Mouse (Mus musculus) heart, postnatal 4 days (tissue): ENCODE data around the gene 1700123L14Rik. TPM values are rescaled to one million over a fixed set of nuclear protein-coding genes. Genes with fewer than 3 reads are reported as not detected.
"Not testable (repeated sequence)": the region's sequence is repeated elsewhere in the genome, so short reads cannot be mapped to it uniquely, and the experiment has no call there.

ENCODE experiments used
- DNase-seq: peaks from one replicate; pipeline ENCODE4 v3.0.0; 2021
- total RNA-seq, 2 experiments: library from RNA; stranded (reverse); gene quantifications; 2 replicates each; pipeline ENCODE4 v1.2.3; 2021

The 1700123L14Rik gene
- not detected for total RNA-seq

GRCm38 (mm10) chr6:96165818-96166379 lies at the start of gene 1700123L14Rik:
Gene 1700123L14Rik (minus strand): TSS chr6:96166243.
- DNase-seq, result peak; percentile 10

- no peak for DNase-seq
Measured at GRCm38 (mm10) chr6:96205395-96205794, 39.4 kb upstream of the 1700123L14Rik start.

GRCm38 (mm10) chr6:96198991-96199390 lies 32.9 kb upstream of the 1700123L14Rik start:
- DNase-seq, result not testable (repeated sequence)

- DNase-seq, result no peak
Measured at GRCm38 (mm10) chr6:96186517-96186916, 20.5 kb upstream of the 1700123L14Rik start.

- no peak for DNase-seq
Measured at GRCm38 (mm10) chr6:96183392-96183791, 17.3 kb upstream of the 1700123L14Rik start.

- no peak for DNase-seq
Measured at GRCm38 (mm10) chr6:96178530-96178929, 12.5 kb upstream of the 1700123L14Rik start.

GRCm38 (mm10) chr6:96173681-96174080 lies 7.6 kb upstream of the 1700123L14Rik start:
- DNase-seq, result no peak

GRCm38 (mm10) chr6:96167031-96167430 lies 988 bp upstream of the 1700123L14Rik start:
- no peak for DNase-seq

GRCm38 (mm10) chr6:96165403-96165802 lies 640 bp downstream of the 1700123L14Rik start:
- DNase-seq, result peak; percentile 4

GRCm38 (mm10) chr6:96143326-96143725 lies 22.7 kb downstream of the 1700123L14Rik start:
- DNase-seq, result no peak

- peak; percentile 39 for DNase-seq
Measured at GRCm38 (mm10) chr6:96116534-96117272, 49.3 kb downstream of the 1700123L14Rik start.

GRCm38 (mm10) chr6:96116148-96116533 lies 49.9 kb downstream of the 1700123L14Rik start:
- DNase-seq, result no peak

Other genes with a start within 250 kb of the 1700123L14Rik start
- under 1 TPM in 1 of 2 experiments, not detected in 1; 0.12 TPM for gene Fam19a1, start 53.1 kb downstream of the 1700123L14Rik start, total RNA-seq